ENCODE assay signal across 8 mouse cellular contexts in genomic region chr1:165775518-165776294, GRCm38 (mm10). TPM values are rescaled to one million over a fixed set of nuclear protein-coding genes. Genes with fewer than 3 reads are reported as not detected.
DNase-seq lines count a peak whose midpoint lies in the region; ATAC-seq lines count a peak whose summit lies in the region.

No protein-coding gene starts in this region.

- H3K4me2 ChIP-seq in midbrain, embryonic 11.5 days: no peak overlapping the region
- no peak overlapping the region for H3K4me2 ChIP-seq in midbrain, embryonic 13.5 days (replicated peaks)
- H3K4me2 ChIP-seq in embryonic facial prominence, embryonic 11.5 days (ENCODE audit: low read depth, low read length): no peak overlapping the region
- peak overlapping the region; percentile 33 for H3K4me2 ChIP-seq in liver, embryonic 12.5 days

- H3K9me3 ChIP-seq in midbrain, embryonic 11.5 days (ENCODE audit: control insufficient read depth, low read length): no peaks in the 10 kb centered on the region
- H3K9me3 ChIP-seq in midbrain, embryonic 13.5 days: no peaks in the 10 kb centered on the region
- no peaks in the 10 kb centered on the region for H3K9me3 ChIP-seq in embryonic facial prominence, embryonic 11.5 days (replicated peaks; ENCODE audit: control insufficient read depth, low read length)
- H3K9me3 ChIP-seq in liver, embryonic 12.5 days (replicated peaks): no peaks in the 10 kb centered on the region

- no peaks in the 10 kb centered on the region for H3K27me3 ChIP-seq in midbrain, embryonic 11.5 days (ENCODE audit: control insufficient read depth, insufficient read depth, low read length)
- peaks cover 37% of the 10 kb centered on the region for H3K27me3 ChIP-seq in midbrain, embryonic 13.5 days
- no peaks in the 10 kb centered on the region for H3K27me3 ChIP-seq in embryonic facial prominence, embryonic 11.5 days (ENCODE audit: control insufficient read depth, insufficient read depth, low read length)
- 0 out of 2 replicates have a peak, but pooled peaks cover 3% of the 10 kb centered on the region for H3K27me3 ChIP-seq in liver, embryonic 12.5 days (replicated peaks)

- no peak overlapping the region for H3K4me3 ChIP-seq in midbrain, embryonic 11.5 days (ENCODE audit: low read depth, low read length)
- H3K4me3 ChIP-seq in midbrain, embryonic 13.5 days (replicated peaks): no peak overlapping the region
- no peak overlapping the region for H3K4me3 ChIP-seq in embryonic facial prominence, embryonic 11.5 days (ENCODE audit: low read depth, low read length)
- no peak overlapping the region for H3K4me3 ChIP-seq in liver, embryonic 12.5 days

- H3K9ac ChIP-seq in midbrain, embryonic 11.5 days (ENCODE audit: low read length): no peak overlapping the region
- H3K9ac ChIP-seq in midbrain, embryonic 13.5 days (replicated peaks): no peak overlapping the region
- H3K9ac ChIP-seq in embryonic facial prominence, embryonic 11.5 days (replicated peaks; ENCODE audit: low read length): no peak overlapping the region
- no peak overlapping the region for H3K9ac ChIP-seq in liver, embryonic 12.5 days

- WGBS in midbrain, embryonic 11.5 days: 45% methylated on average over 19 of the region's 19 CpGs
- WGBS in midbrain, embryonic 13.5 days: 43% methylated on average over 19 of the region's 19 CpGs
- WGBS in embryonic facial prominence, embryonic 11.5 days: 48% methylated on average over 19 of the region's 19 CpGs
- 45% methylated on average over 19 of the region's 19 CpGs for WGBS in liver, embryonic 12.5 days (ENCODE audit: insufficient replicate concordance)

- ATAC-seq in midbrain, embryonic 11.5 days (ENCODE audit: low FRiP score): no peak; the same call in 1 of the 2 replicates
- ATAC-seq in midbrain, embryonic 13.5 days: no peak
- ATAC-seq in embryonic facial prominence, embryonic 11.5 days (replicated peaks; ENCODE audit: insufficient number of reproducible peaks, low FRiP score, low TSS enrichment, low read depth): no peak
- peak; percentile 54 for ATAC-seq in inflammation-experienced regulatory T-cells, adult 6 months
- ATAC-seq in liver, embryonic 12.5 days: no peak
- ATAC-seq in monocyte, adult 5-6 weeks (replicated peaks; ENCODE audit: insufficient number of reproducible peaks, low FRiP score, low TSS enrichment, poor library complexity, severe bottlenecking): no peak

- H3K4me1 ChIP-seq in midbrain, embryonic 11.5 days (ENCODE audit: control insufficient read depth, insufficient read depth, low read length): peaks cover 5% of the 10 kb centered on the region; the same call in 1 of the 2 replicates
- H3K4me1 ChIP-seq in midbrain, embryonic 13.5 days (replicated peaks): peaks cover 18% of the 10 kb centered on the region
- no peaks in the 10 kb centered on the region for H3K4me1 ChIP-seq in embryonic facial prominence, embryonic 11.5 days (ENCODE audit: control insufficient read depth, insufficient read depth, low read length)
- H3K4me1 ChIP-seq in liver, embryonic 12.5 days: peaks cover 42% of the 10 kb centered on the region

- peak; percentile 91 for DNase-seq in midbrain, embryonic 11.5 days (ENCODE audit: low spot score, missing footprints)
- peak; percentile 81 for DNase-seq in ZHBTc4 (ENCODE audit: low read depth, low spot score)
- DNase-seq in embryonic facial prominence, embryonic 11.5 days (ENCODE audit: low spot score): peak; percentile 86
- peak; percentile 91 for DNase-seq in retina, embryonic 14.5 days (ENCODE audit: low spot score)

- no peaks in the 10 kb centered on the region for H3K36me3 ChIP-seq in midbrain, embryonic 11.5 days (ENCODE audit: control insufficient read depth, insufficient read depth, low read length)
- no peaks in the 10 kb centered on the region; the same call in 1 of the 2 replicates for H3K36me3 ChIP-seq in midbrain, embryonic 13.5 days
- no peaks in the 10 kb centered on the region for H3K36me3 ChIP-seq in embryonic facial prominence, embryonic 11.5 days (replicated peaks; ENCODE audit: control insufficient read depth, insufficient read depth, low read depth, low read length)
- peaks cover 48% of the 10 kb centered on the region for H3K36me3 ChIP-seq in liver, embryonic 12.5 days

- H3K27ac ChIP-seq in midbrain, embryonic 11.5 days (ENCODE audit: low read depth, low read length): no peak overlapping the region
- no peak overlapping the region for H3K27ac ChIP-seq in midbrain, embryonic 13.5 days
- H3K27ac ChIP-seq in embryonic facial prominence, embryonic 11.5 days (replicated peaks; ENCODE audit: low read depth, low read length): no peak overlapping the region
- no peak overlapping the region for H3K27ac ChIP-seq in liver, embryonic 12.5 days

RNA-seq across cellular contexts. Expression of gene Creg1, which starts 12.2 kb away (rescaled TPM):
- 37.4 and 43.4 TPM in 2 replicates for polyA plus RNA-seq in midbrain, embryonic 11.5 days (2014; fragmentation: Nextera tagmentation; extraction: Ambion mirVana)
- polyA plus RNA-seq in midbrain, embryonic 13.5 days (2015; fragmentation: Nextera tagmentation; extraction: Ambion mirVana): 21.7 and 23.8 TPM in 2 replicates
- polyA plus RNA-seq in embryonic facial prominence, embryonic 11.5 days (2014; fragmentation: Nextera tagmentation; extraction: Ambion mirVana): 45.8 and 57.2 TPM in 2 replicates
- 10 to 100 TPM; 15.6 to 20.4 (median 17.6) TPM for polyA plus RNA-seq in inflammation-experienced regulatory T-cells, adult 6 months (2017; shearing (Covaris generic))
- 299 and 300 TPM in 2 replicates for polyA plus RNA-seq in liver, embryonic 12.5 days (2016; fragmentation: Nextera tagmentation; extraction: Ambion mirVana)
- 97.4 to 180 TPM (median 175 TPM) in 3 replicates for total RNA-seq in monocyte, adult 5-6 weeks (2017)

RNA-seq across cellular contexts. Expression of gene Cd247, which starts 12.8 kb away (rescaled TPM):
- polyA plus RNA-seq in midbrain, embryonic 11.5 days (2014; fragmentation: Nextera tagmentation; extraction: Ambion mirVana): 2.0 and 2.1 TPM in 2 replicates
- polyA plus RNA-seq in midbrain, embryonic 13.5 days (2015; fragmentation: Nextera tagmentation; extraction: Ambion mirVana): 1.6 and 2.2 TPM in 2 replicates
- 1.2 and 2.2 TPM in 2 replicates for polyA plus RNA-seq in embryonic facial prominence, embryonic 11.5 days (2014; fragmentation: Nextera tagmentation; extraction: Ambion mirVana)
- 100 to 1,000 TPM; 373 to 445 (median 435) TPM for polyA plus RNA-seq in inflammation-experienced regulatory T-cells, adult 6 months (2017; shearing (Covaris generic))
- polyA plus RNA-seq in liver, embryonic 12.5 days (2016; fragmentation: Nextera tagmentation; extraction: Ambion mirVana): 0.23 and 0.32 TPM in 2 replicates
- 43.0 to 147 TPM (median 60.9 TPM) in 3 replicates for total RNA-seq in monocyte, adult 5-6 weeks (2017)

Comparison
In these comparisons a context has a peak if more than half of its experiments do, and no peak if none do; other contexts are left out.
1. RNA of gene Cd247, which starts 12.8 kb away (polyA plus RNA-seq): 373 to 445 TPM in inflammation-experienced regulatory T-cells, adult 6 months; 1.2 to 2.2 TPM in embryonic facial prominence, embryonic 11.5 days, 1.6 to 2.2 TPM in midbrain, embryonic 13.5 days, 2.0 to 2.1 TPM in midbrain, embryonic 11.5 days and 0.23 to 0.32 TPM in liver, embryonic 12.5 days; every median in the first group is over 100 times any median in the second.
2. Peak in every context shown above with its lines, with median percentiles within 50 percentile points of each other: DNase-seq.